Mouse (Mus musculus) embryonic fibroblast, embryonic 13.5 days (primary cell): ENCODE measurements around the gene Fbxl13.

ENCODE experiments used
- CTCF ChIP-seq: IDR thresholded peaks from 2 replicates; pipeline ENCODE4 v1.5.1; 2011; ENCODE audit warnings: mild to moderate bottlenecking, control low read depth, low read length, moderate library complexity, borderline replicate concordance; ENCODE audit not compliant: insufficient read depth
- POLR2A ChIP-seq: IDR thresholded peaks from 2 replicates; pipeline ENCODE4 v1.6.1; 2011; ENCODE audit warnings: low read depth, mild to moderate bottlenecking, control low read depth, low read length, moderate library complexity

DNA sequence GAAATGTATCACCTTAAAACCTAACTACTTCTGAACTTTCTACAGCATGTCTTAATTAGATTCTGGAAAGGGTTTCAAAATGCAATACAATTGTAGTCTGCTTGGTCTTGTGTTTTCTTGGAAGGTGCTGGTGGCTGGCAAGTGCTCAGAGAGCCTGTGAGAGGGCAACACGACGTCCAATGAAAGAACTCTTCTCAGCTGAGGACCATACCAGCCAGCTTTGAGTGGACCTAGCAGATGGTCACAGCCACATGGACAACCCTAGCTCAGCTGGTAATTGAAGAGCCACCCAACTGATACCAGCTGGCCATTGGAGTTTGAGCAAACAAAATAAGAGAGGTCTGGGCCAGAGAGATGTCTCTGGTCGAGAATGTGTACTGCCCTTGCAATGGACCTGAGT is 157.7 kb downstream of the Fbxl13 start:
- TF ChIP-seq POLR2A: no peak
- no peak for TF ChIP-seq CTCF
